Mouse (Mus musculus) C2C12 (cell line): Measurements from ENCODE around the gene Duoxa2.

Source experiments
- CEBPB ChIP-seq: IDR thresholded peaks from one replicate; pipeline ENCODE4 v1.6.1; 2011; ENCODE audit warnings: low read depth, mild to moderate bottlenecking, control low read depth, moderate library complexity
- MAX ChIP-seq: IDR thresholded peaks from one replicate; pipeline ENCODE4 v1.6.1; 2011; ENCODE audit warnings: mild to moderate bottlenecking, control low read depth
- MYOG ChIP-seq: IDR thresholded peaks from one replicate; pipeline ENCODE4 v1.6.1; 2011; ENCODE audit not compliant: control insufficient read depth, insufficient read length; ENCODE audit errors: extremely low read depth

GRCm38 (mm10) chr2:122297271-122298095 lies 1.2 kb upstream of the Duoxa2 start:
- TF ChIP-seq MAX (no peak), MYOG (no peak), CEBPB (no peak)
